Mouse (Mus musculus) stomach, postnatal 0 days (tissue): ENCODE measurements at regions not wholly inside any gene's neighbourhood (a gene's known extent, or its start where the extent isn't known, plus 50 kb on each side); places are given as distances from the start of the nearest gene placed in this dataset.

ENCODE experiments used
- ATAC-seq: fragments of 200-750 bp; cut with Nextera tagmentation; 2 replicates; pipeline ENCODE4 v1.8.0; 2017; ENCODE audit not compliant: low FRiP score, low TSS enrichment
- DNase-seq: peaks from one replicate; pipeline ENCODE4 v3.0.0-alpha.2; 2016; ENCODE audit warnings: low spot score
- H3K27ac ChIP-seq: fragments of 300-500 bp; sonication (generic); replicated peaks from 2 replicates; pipeline ENCODE4 v1.5.1; 2014; ENCODE audit warnings: mild to moderate bottlenecking, control low read depth
- H3K27me3 ChIP-seq: fragments of 300-500 bp; sonication (generic); 2 replicates; pipeline ENCODE4 v1.6.1; 2014; ENCODE audit warnings: low read length; ENCODE audit not compliant: control insufficient read depth, insufficient read depth
- H3K36me3 ChIP-seq: fragments of 300-500 bp; sonication (generic); 2 replicates; pipeline ENCODE4 v1.6.1; 2014; ENCODE audit warnings: low read length, mixed read lengths; ENCODE audit not compliant: control insufficient read depth, insufficient read depth
- H3K4me1 ChIP-seq: fragments of 300-500 bp; sonication (generic); replicated peaks from 2 replicates; pipeline ENCODE4 v1.6.1; 2014; ENCODE audit warnings: antibody characterized with exemption; ENCODE audit not compliant: control insufficient read depth, insufficient read depth
- H3K4me2 ChIP-seq: fragments of 300-500 bp; sonication (generic); replicated peaks from 2 replicates; pipeline ENCODE4 v1.6.1; 2014; ENCODE audit warnings: low read depth, mild to moderate bottlenecking, control low read depth, moderate library complexity
- H3K4me3 ChIP-seq: fragments of 300-500 bp; sonication (generic); 2 replicates; pipeline ENCODE4 v1.5.1; 2014; ENCODE audit warnings: low read depth, low read length, control low read depth
- H3K9ac ChIP-seq: fragments of 300-500 bp; sonication (generic); 2 replicates; pipeline ENCODE4 v1.6.1; 2014; ENCODE audit warnings: mild to moderate bottlenecking, low read length, control low read depth, mixed read lengths
- H3K9me3 ChIP-seq: fragments of 300-500 bp; sonication (generic); 2 replicates; pipeline ENCODE4 v1.6.1; 2016; ENCODE audit warnings: low read length; ENCODE audit not compliant: control insufficient read depth
- CTCF ChIP-seq: IDR thresholded peaks from 2 replicates; pipeline ENCODE4 v1.5.1; 2016; ENCODE audit warnings: antibody characterized with exemption, low read depth, mild to moderate bottlenecking, moderate library complexity
- EP300 ChIP-seq: optimal IDR thresholded peaks from 2 replicates; pipeline ENCODE3; 2016; ENCODE audit warnings: antibody characterized with exemption
- WGBS: fragments of 180-500 bp; shearing (Covaris S2); extraction: QIAGEN DNeasy Blood & Tissue Kit; methylation state at CpG from one replicate; pipeline ENCODE4 v1.1.7; 2014; 5-methylcytosine and 5-hydroxymethylcytosine counted together

DNA sequence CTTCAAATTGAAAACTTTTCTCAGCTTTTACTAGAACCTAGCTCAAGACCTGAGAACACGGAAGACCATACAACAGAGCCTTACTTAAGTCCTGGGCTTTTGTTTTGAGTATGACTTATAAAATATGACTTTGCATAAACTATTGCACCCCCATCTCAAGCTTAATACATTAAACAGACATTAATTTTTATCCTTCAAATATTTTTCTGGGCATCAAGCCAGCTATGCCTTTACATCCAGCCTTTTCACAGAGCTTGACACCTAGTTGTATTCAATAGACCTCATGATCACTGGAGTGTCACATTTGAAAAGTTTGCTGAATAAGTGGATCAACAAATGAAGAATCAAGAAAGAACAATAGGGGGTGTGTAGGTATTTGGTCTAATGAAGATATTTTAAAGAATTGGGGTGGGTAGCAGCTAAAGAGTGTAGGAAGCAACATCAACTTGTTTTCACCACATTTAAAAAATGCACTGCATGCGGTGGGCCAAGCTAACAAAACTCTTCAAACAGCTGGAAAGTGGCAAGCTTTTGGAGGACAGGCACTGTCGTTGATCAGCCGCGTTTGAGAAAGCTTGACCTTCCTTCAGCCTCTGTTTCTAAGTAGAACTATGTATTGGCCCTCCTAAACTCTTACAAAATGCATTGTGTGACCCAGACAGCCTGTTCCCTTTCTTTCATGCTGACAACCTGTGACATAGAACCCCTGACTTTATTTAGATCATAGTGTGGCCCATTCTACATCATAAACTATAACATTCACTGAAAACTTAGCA is 138.2 kb upstream of the Dio2 start:
- TF ChIP-seq EP300 (no peak), CTCF (no peak)
- Histone ChIP-seq H3K27me3 (no peaks in the 10 kb centered on the region), H3K4me1 (no peaks in the 10 kb centered on the region), H3K4me2 (no peak overlapping the region), H3K27ac (no peak overlapping the region), H3K36me3 (no peaks in the 10 kb centered on the region), H3K9ac (no peak overlapping the region), H3K9me3 (no peaks in the 10 kb centered on the region), H3K4me3 (no peak overlapping the region)
- DNase-seq (no peak), ATAC-seq (no peak)
- 27% methylated on average over 5 of the region's 5 CpGs for WGBS

DNA sequence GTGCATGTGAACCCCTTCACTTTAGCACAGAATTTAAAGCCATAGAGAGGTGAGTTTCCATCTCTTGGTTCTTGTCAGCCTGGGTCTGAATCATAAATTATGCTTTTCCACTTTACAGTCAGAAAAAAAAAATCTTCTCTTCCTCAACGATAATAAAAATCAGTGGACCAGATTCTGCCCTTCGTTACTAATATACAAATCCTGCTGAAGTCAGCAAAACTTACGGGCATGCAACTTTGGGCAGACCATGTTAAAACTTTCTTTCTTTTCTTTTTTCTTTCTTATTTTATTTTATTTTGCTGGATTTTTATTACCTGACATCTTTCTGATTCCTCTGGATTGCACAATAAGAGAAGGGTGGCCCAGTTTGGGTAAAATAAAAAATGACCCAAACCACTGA is 136.6 kb upstream of the Dio2 start:
- Histone ChIP-seq H3K27me3 (no peaks in the 10 kb centered on the region), H3K27ac (no peak overlapping the region), H3K4me1 (no peaks in the 10 kb centered on the region), H3K9me3 (no peaks in the 10 kb centered on the region), H3K4me3 (no peak overlapping the region), H3K4me2 (no peak overlapping the region), H3K9ac (no peak overlapping the region), H3K36me3 (no peaks in the 10 kb centered on the region)
- WGBS = 87% methylated on average over 3 of the region's 3 CpGs
- DNase-seq = no peak
- no peak for ATAC-seq
- TF ChIP-seq EP300 = no peak
- TF ChIP-seq CTCF = no peak

DNA sequence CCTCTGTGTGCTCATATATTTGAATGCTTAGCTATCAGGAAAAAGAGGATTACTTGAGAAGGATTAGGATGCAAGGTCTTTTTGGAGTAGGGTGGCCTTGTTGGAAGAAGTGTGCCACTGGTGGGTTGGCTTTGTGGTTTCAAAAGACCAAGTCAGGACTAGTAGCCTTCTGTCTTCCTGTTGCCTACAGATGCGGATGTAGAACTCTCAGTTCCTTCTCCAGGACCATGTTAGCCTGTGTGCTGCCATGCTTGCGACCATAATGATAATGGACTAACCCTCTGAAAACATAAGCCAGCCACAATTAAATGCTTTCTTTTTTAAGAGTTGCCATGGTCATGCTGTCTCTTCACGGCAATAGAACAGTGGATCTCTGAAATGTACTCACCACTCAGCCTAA is 135.7 kb upstream of the Dio2 start:
- no peak for DNase-seq
- ATAC-seq = no peak
- Histone ChIP-seq H3K4me2 (no peak overlapping the region), H3K9ac (no peak overlapping the region), H3K36me3 (no peaks in the 10 kb centered on the region), H3K4me1 (no peaks in the 10 kb centered on the region), H3K27ac (no peak overlapping the region), H3K9me3 (no peaks in the 10 kb centered on the region), H3K4me3 (no peak overlapping the region), H3K27me3 (no peaks in the 10 kb centered on the region)
- no peak for TF ChIP-seq CTCF
- TF ChIP-seq EP300 = no peak
- 93% methylated on average over 3 of the region's 3 CpGs for WGBS

DNA sequence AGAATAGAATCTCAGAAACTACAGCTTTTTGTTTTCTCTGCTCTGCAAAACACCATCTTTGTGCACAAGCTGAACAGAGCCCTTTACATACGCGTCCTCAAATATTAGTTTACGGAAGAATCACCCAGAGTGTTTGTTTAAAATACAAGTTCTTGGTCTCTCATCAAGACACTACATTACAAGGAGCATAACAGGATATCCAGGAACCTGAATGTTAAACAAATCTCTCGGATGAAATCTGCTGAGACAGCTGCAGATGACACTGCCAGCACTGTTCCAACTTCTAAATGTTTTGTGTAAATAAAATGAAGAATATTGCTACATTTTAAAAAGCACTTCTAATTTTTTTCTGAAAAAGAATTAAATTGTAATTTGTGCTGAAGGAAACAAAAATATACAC is 128.4 kb upstream of the Dio2 start:
- TF ChIP-seq EP300 = no peak
- TF ChIP-seq CTCF = no peak
- Histone ChIP-seq H3K27ac (no peak overlapping the region), H3K27me3 (no peaks in the 10 kb centered on the region), H3K9me3 (no peaks in the 10 kb centered on the region), H3K4me1 (no peaks in the 10 kb centered on the region), H3K4me2 (no peak overlapping the region), H3K4me3 (no peak overlapping the region), H3K9ac (no peak overlapping the region), H3K36me3 (no peaks in the 10 kb centered on the region)
- ATAC-seq (no peak), DNase-seq (no peak)
- 46% methylated on average over 4 of the region's 4 CpGs for WGBS

DNA sequence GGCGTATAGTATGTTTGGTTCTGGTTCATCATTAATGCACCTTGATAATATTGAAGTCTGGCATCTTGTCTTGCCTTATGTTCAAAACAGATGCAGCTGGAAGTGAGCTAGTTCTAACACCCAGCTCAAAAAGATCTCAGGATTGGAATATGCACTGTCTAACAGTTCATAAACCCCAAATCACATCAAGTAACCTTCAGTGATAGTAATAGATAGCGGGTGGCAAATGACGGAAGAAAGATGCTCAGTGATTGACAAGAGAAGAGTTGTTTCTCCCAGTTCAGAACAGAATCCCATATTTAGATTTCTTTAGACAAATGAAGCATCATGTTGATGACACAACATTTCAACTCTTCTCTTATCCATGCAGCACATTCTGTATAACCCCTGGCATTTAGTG is 124.4 kb upstream of the Dio2 start:
- no peak for TF ChIP-seq CTCF
- TF ChIP-seq EP300 = no peak
- H3K9me3 ChIP-seq = no peaks in the 10 kb centered on the region
- no peak overlapping the region for H3K9ac ChIP-seq
- H3K27me3 ChIP-seq = no peaks in the 10 kb centered on the region
- no peak overlapping the region for H3K4me2 ChIP-seq
- DNase-seq = no peak
- 84% methylated on average over 3 of the region's 3 CpGs for WGBS
- H3K4me3 ChIP-seq = no peak overlapping the region
- H3K4me1 ChIP-seq = no peaks in the 10 kb centered on the region
- ATAC-seq = no peak
- no peaks in the 10 kb centered on the region for H3K36me3 ChIP-seq
- no peak overlapping the region for H3K27ac ChIP-seq

DNA sequence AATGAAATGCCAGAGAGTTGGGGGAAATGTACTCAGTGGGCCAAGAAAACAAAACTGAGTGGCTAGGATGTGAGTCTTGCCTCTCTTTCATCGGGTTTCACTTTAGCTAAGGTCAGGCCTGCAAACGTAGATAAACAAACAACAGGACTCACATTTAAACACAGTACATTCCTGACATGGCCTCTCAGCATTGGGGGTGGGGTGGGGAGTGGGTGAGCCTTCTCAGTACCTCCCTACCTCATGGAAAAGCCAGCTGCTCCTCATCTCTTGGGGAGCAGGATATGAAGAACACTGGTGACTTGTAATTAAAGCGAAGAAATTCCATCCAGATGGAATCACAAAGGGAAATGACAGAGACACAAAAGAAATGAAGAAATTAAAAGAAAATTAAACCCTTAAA is 119.5 kb upstream of the Dio2 start:
- H3K9me3 ChIP-seq = no peaks in the 10 kb centered on the region
- H3K4me2 ChIP-seq = no peak overlapping the region
- ATAC-seq = no peak
- no peak for DNase-seq
- no peaks in the 10 kb centered on the region for H3K36me3 ChIP-seq
- H3K27me3 ChIP-seq = no peaks in the 10 kb centered on the region
- no peak overlapping the region for H3K27ac ChIP-seq
- no peak overlapping the region for H3K4me3 ChIP-seq
- no peaks in the 10 kb centered on the region for H3K4me1 ChIP-seq
- H3K9ac ChIP-seq = no peak overlapping the region
- 19% methylated on average over 3 of the region's 3 CpGs for WGBS
- TF ChIP-seq CTCF = no peak
- TF ChIP-seq EP300 = no peak
